Mouse (Mus musculus): Measurements from ENCODE around the gene Tmem50b. TPM values are rescaled to one million over a fixed set of nuclear protein-coding genes. Genes with fewer than 3 reads are reported as not detected.

Gene Tmem50b
- polyA plus RNA-seq, 1 experiment from 2014 or later = 60.8 TPM

GRCm38 (mm10) chr16:91606958-91607357 lies 9.4 kb upstream of the Tmem50b start:
- no peak overlapping the region for H3K4me2 ChIP-seq (replicated peaks; ENCODE audit: low read depth)
- no peak overlapping the region for H3K4me3 ChIP-seq (ENCODE audit: low read depth, low read length)
- TF ChIP-seq EP300 (optimal IDR thresholded peaks at IDR 0.05) (no peak), CTCF (IDR thresholded peaks at IDR 0.05; ENCODE audit: low read depth) (no peak)
- DNase-seq (ENCODE audit: low spot score) = no peak
- H3K27me3 ChIP-seq (ENCODE audit: control insufficient read depth, insufficient read depth, low read length) = no peaks in the 10 kb centered on the region
- H3K4me1 ChIP-seq (replicated peaks; ENCODE audit: control insufficient read depth, insufficient read depth) = no peaks in the 10 kb centered on the region
- no peaks in the 10 kb centered on the region for H3K9me3 ChIP-seq (ENCODE audit: control insufficient read depth, low read length)
- no peaks in the 10 kb centered on the region for H3K36me3 ChIP-seq (ENCODE audit: control insufficient read depth, insufficient read depth, low read length)
- H3K9ac ChIP-seq (ENCODE audit: low read length) = no peak overlapping the region
- H3K27ac ChIP-seq (replicated peaks) = no peak overlapping the region
- 83% methylated on average over 8 of the region's 8 CpGs for WGBS
- ATAC-seq (ENCODE audit: low FRiP score, low TSS enrichment) = no peak

GRCm38 (mm10) chr16:91605156-91605555 lies 7.6 kb upstream of the Tmem50b start:
- TF ChIP-seq EP300 (optimal IDR thresholded peaks at IDR 0.05) (no peak), CTCF (IDR thresholded peaks at IDR 0.05; ENCODE audit: low read depth) (no peak)
- Histone ChIP-seq H3K27me3 (ENCODE audit: control insufficient read depth, insufficient read depth, low read length) (no peaks in the 10 kb centered on the region), H3K9ac (ENCODE audit: low read length) (no peak overlapping the region), H3K27ac (replicated peaks) (no peak overlapping the region), H3K4me2 (replicated peaks; ENCODE audit: low read depth) (no peak overlapping the region), H3K4me3 (ENCODE audit: low read depth, low read length) (no peak overlapping the region), H3K9me3 (ENCODE audit: control insufficient read depth, low read length) (no peaks in the 10 kb centered on the region), H3K36me3 (ENCODE audit: control insufficient read depth, insufficient read depth, low read length) (no peaks in the 10 kb centered on the region), H3K4me1 (replicated peaks; ENCODE audit: control insufficient read depth, insufficient read depth) (no peaks in the 10 kb centered on the region)
- 76% methylated on average over 6 of the region's 6 CpGs for WGBS
- ATAC-seq (ENCODE audit: low FRiP score, low TSS enrichment) = no peak
- DNase-seq (ENCODE audit: low spot score) = no peak

- no peak for DNase-seq (ENCODE audit: low spot score)
- H3K4me1 ChIP-seq (replicated peaks; ENCODE audit: control insufficient read depth, insufficient read depth) = no peaks in the 10 kb centered on the region
- TF ChIP-seq EP300 (optimal IDR thresholded peaks at IDR 0.05) (no peak), CTCF (IDR thresholded peaks at IDR 0.05; ENCODE audit: low read depth) (no peak)
- H3K27ac ChIP-seq (replicated peaks) = no peak overlapping the region
- H3K36me3 ChIP-seq (ENCODE audit: control insufficient read depth, insufficient read depth, low read length) = no peaks in the 10 kb centered on the region
- no peaks in the 10 kb centered on the region for H3K27me3 ChIP-seq (ENCODE audit: control insufficient read depth, insufficient read depth, low read length)
- no peak overlapping the region for H3K9ac ChIP-seq (ENCODE audit: low read length)
- 53% methylated on average over 9 of the region's 9 CpGs for WGBS
- H3K4me3 ChIP-seq (ENCODE audit: low read depth, low read length) = no peak overlapping the region
- H3K9me3 ChIP-seq (ENCODE audit: control insufficient read depth, low read length) = no peaks in the 10 kb centered on the region
- ATAC-seq (ENCODE audit: low FRiP score, low TSS enrichment) = no peak
- no peak overlapping the region for H3K4me2 ChIP-seq (replicated peaks; ENCODE audit: low read depth)
Observed at GRCm38 (mm10) chr16:91601693-91602092, 4.1 kb upstream of the Tmem50b start.

- DNase-seq (ENCODE audit: low spot score) (no peak), ATAC-seq (ENCODE audit: low FRiP score, low TSS enrichment) (no peak)
- Histone ChIP-seq H3K27ac (replicated peaks) (no peak overlapping the region), H3K4me2 (replicated peaks; ENCODE audit: low read depth) (no peak overlapping the region), H3K36me3 (ENCODE audit: control insufficient read depth, insufficient read depth, low read length) (no peaks in the 10 kb centered on the region), H3K27me3 (ENCODE audit: control insufficient read depth, insufficient read depth, low read length) (no peaks in the 10 kb centered on the region), H3K4me1 (replicated peaks; ENCODE audit: control insufficient read depth, insufficient read depth) (no peaks in the 10 kb centered on the region), H3K4me3 (ENCODE audit: low read depth, low read length) (no peak overlapping the region), H3K9ac (ENCODE audit: low read length) (no peak overlapping the region), H3K9me3 (ENCODE audit: control insufficient read depth, low read length) (no peaks in the 10 kb centered on the region)
- TF ChIP-seq EP300 (optimal IDR thresholded peaks at IDR 0.05) (no peak), CTCF (IDR thresholded peaks at IDR 0.05; ENCODE audit: low read depth) (no peak)
- 37% methylated on average over 4 of the region's 4 CpGs for WGBS
Observed at GRCm38 (mm10) chr16:91601081-91601480, 3.5 kb upstream of the Tmem50b start.

DNA sequence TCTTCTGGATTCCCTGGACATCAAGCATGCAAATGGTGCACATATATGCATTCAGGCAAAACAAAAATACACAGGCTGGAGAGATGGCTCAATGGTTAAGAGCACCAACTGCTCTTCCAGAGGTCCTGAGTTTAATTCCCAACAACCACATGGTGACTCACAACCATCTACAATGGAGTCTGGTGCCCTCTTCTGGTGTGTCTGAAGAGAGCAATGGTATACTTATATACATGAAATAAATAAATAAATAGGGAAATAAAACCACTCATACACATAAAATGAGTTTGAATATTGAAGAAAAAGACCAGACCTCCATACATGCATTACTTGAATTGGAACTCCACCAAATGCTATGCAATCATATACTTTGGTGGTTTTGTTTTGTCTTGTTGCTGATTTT lies 1.6 kb upstream of the Tmem50b start:
- ATAC-seq (ENCODE audit: low FRiP score, low TSS enrichment) (no peak), DNase-seq (ENCODE audit: low spot score) (no peak)
- Histone ChIP-seq H3K4me1 (replicated peaks; ENCODE audit: control insufficient read depth, insufficient read depth) (no peaks in the 10 kb centered on the region), H3K27me3 (ENCODE audit: control insufficient read depth, insufficient read depth, low read length) (no peaks in the 10 kb centered on the region), H3K27ac (replicated peaks) (no peak overlapping the region), H3K4me2 (replicated peaks; ENCODE audit: low read depth) (no peak overlapping the region), H3K9me3 (ENCODE audit: control insufficient read depth, low read length) (no peaks in the 10 kb centered on the region), H3K9ac (ENCODE audit: low read length) (no peak overlapping the region), H3K4me3 (ENCODE audit: low read depth, low read length) (no peak overlapping the region), H3K36me3 (ENCODE audit: control insufficient read depth, insufficient read depth, low read length) (no peaks in the 10 kb centered on the region)
- TF ChIP-seq EP300 (optimal IDR thresholded peaks at IDR 0.05) = no peak
- TF ChIP-seq CTCF (IDR thresholded peaks at IDR 0.05; ENCODE audit: low read depth) = peak; percentile 29; the same call in 1 of the 2 replicates

- H3K36me3 ChIP-seq (ENCODE audit: control insufficient read depth, insufficient read depth, low read length) = no peaks in the 10 kb centered on the region
- no peak for TF ChIP-seq CTCF (IDR thresholded peaks at IDR 0.05; ENCODE audit: low read depth)
- peak overlapping the region; percentile 93 for H3K4me2 ChIP-seq (replicated peaks; ENCODE audit: low read depth)
- ATAC-seq (ENCODE audit: low FRiP score, low TSS enrichment) = no peak; the same call in 1 of the 2 replicates
- peak; percentile 36 for DNase-seq (ENCODE audit: low spot score)
- no peaks in the 10 kb centered on the region for H3K4me1 ChIP-seq (replicated peaks; ENCODE audit: control insufficient read depth, insufficient read depth)
- peak overlapping the region; percentile 84 for H3K9ac ChIP-seq (ENCODE audit: low read length)
- H3K9me3 ChIP-seq (ENCODE audit: control insufficient read depth, low read length) = no peaks in the 10 kb centered on the region
- H3K27me3 ChIP-seq (ENCODE audit: control insufficient read depth, insufficient read depth, low read length) = no peaks in the 10 kb centered on the region
- peak overlapping the region; percentile 78 for H3K4me3 ChIP-seq (ENCODE audit: low read depth, low read length)
- WGBS = 1% methylated on average over 63 of the region's 75 CpGs
- H3K27ac ChIP-seq (replicated peaks) = peak overlapping the region; percentile 77
Observed at GRCm38 (mm10) chr16:91596779-91597671, 575 bp downstream of the Tmem50b start.

Measured in stomach, postnatal 0 days (tissue).